Mouse (Mus musculus) CH12.LX (cell line): Measurements from ENCODE around the gene Lrrc10. TPM values are rescaled to one million over a fixed set of nuclear protein-coding genes. Genes with fewer than 3 reads are reported as not detected.

Experiments
- DNase-seq: peaks from one replicate; pipeline ENCODE4 v3.0.0-alpha.2; 2013; ENCODE audit errors: extremely low read depth
- H3K27ac ChIP-seq: 2 replicates; pipeline ENCODE4 v1.5.1; 2012; ENCODE audit warnings: low read depth, mild to moderate bottlenecking, control low read depth, moderate library complexity; ENCODE audit not compliant: insufficient read depth
- H3K27me3 ChIP-seq: replicated peaks from 2 replicates; pipeline ENCODE3; 2012; ENCODE audit warnings: inconsistent platforms
- H3K36me3 ChIP-seq, 2 experiments: replicated peaks in 1 of 2; 2 replicates each; pipeline versions ENCODE3 to v1.6.1; 2012; ENCODE audit warnings: inconsistent platforms in 1 of 2, low read length in 1 of 2, mild to moderate bottlenecking in 1 of 2, mixed read lengths in 1 of 2, moderate library complexity in 1 of 2; ENCODE audit not compliant: control insufficient read depth in 1 of 2, insufficient read depth in 1 of 2
- H3K4me1 ChIP-seq, 2 experiments: 2 replicates each; pipeline ENCODE4 v1.6.1; 2012; ENCODE audit warnings: inconsistent platforms in 1 of 2, moderate library complexity in 1 of 2; ENCODE audit not compliant: insufficient read depth in 2 of 2, control insufficient read depth in 1 of 2
- H3K4me2 ChIP-seq: 2 replicates; pipeline ENCODE4 v1.6.1; 2012; ENCODE audit warnings: low read depth, mild to moderate bottlenecking, control low read depth; ENCODE audit not compliant: poor library complexity, insufficient read depth, severe bottlenecking
- H3K4me3 ChIP-seq, 3 experiments: fragments of 150-350 bp in 1 of 3; sonication (generic) in 1 of 3; replicated peaks in 1 of 3; 2 replicates each; pipeline versions ENCODE3 to v1.5.1; 2011 to 2012; ENCODE audit warnings: low read depth in 2 of 3, low read length in 2 of 3, mild to moderate bottlenecking in 2 of 3, moderate library complexity in 2 of 3, control low read depth in 1 of 3, improper control_type of control experiment in 1 of 3, inconsistent platforms in 1 of 3, mixed read lengths in 1 of 3; ENCODE audit not compliant: poor library complexity in 1 of 3
- H3K79me2 ChIP-seq: replicated peaks from 2 replicates; pipeline ENCODE4 v1.6.1; 2012; ENCODE audit warnings: mild to moderate bottlenecking, moderate library complexity; ENCODE audit not compliant: control insufficient read depth, poor library complexity, insufficient read depth, severe bottlenecking; ENCODE audit errors: extremely low read depth
- H3K9ac ChIP-seq: 2 replicates; pipeline ENCODE4 v1.6.1; 2012; ENCODE audit warnings: low read depth, mild to moderate bottlenecking, control low read depth, moderate library complexity; ENCODE audit not compliant: insufficient read depth
- H3K9me3 ChIP-seq: replicated peaks from 2 replicates; pipeline ENCODE3; 2012; ENCODE audit warnings: low read length, inconsistent platforms, mixed read lengths
- BHLHE40 ChIP-seq: IDR thresholded peaks from 2 replicates; pipeline ENCODE4 v1.6.1; 2011; ENCODE audit warnings: mild to moderate bottlenecking, low read depth, low read length, improper control_type of control experiment
- CHD1 ChIP-seq: IDR thresholded peaks from 2 replicates; pipeline ENCODE4 v1.6.1; 2012; ENCODE audit warnings: low read depth, low read length, improper control_type of control experiment, inconsistent platforms
- E2F4 ChIP-seq: IDR thresholded peaks from 2 replicates; pipeline ENCODE4 v1.6.1; 2011; ENCODE audit warnings: low read depth, low read length, improper control_type of control experiment; ENCODE audit not compliant: insufficient replicate concordance
- ELF1 ChIP-seq: IDR thresholded peaks from 2 replicates; pipeline ENCODE4 v1.6.1; 2014; ENCODE audit warnings: low read depth, mild to moderate bottlenecking, inconsistent platforms, low read length, improper control_type of control experiment
- IRF4 ChIP-seq: IDR thresholded peaks from 2 replicates; pipeline ENCODE4 v1.6.1; 2014; ENCODE audit warnings: low read depth, mild to moderate bottlenecking, inconsistent platforms, low read length, improper control_type of control experiment
- JUN ChIP-seq: IDR thresholded peaks from 2 replicates; pipeline ENCODE4 v1.6.1; 2011; ENCODE audit warnings: low read depth, mild to moderate bottlenecking, low read length, improper control_type of control experiment, moderate library complexity; ENCODE audit not compliant: insufficient read depth
- JUND ChIP-seq: conservative IDR thresholded peaks from 2 replicates; pipeline ENCODE4 v1.6.1; 2011; ENCODE audit warnings: low read depth, low read length, improper control_type of control experiment
- KAT2A ChIP-seq: IDR thresholded peaks from 2 replicates; pipeline ENCODE4 v1.6.1; 2012; ENCODE audit warnings: low read length, improper control_type of control experiment, inconsistent platforms; ENCODE audit not compliant: insufficient replicate concordance
- MAFK ChIP-seq: IDR thresholded peaks from 2 replicates; pipeline ENCODE4 v1.6.1; 2011; ENCODE audit warnings: low read length, improper control_type of control experiment; ENCODE audit not compliant: insufficient replicate concordance
- MAX ChIP-seq: IDR thresholded peaks from 2 replicates; pipeline ENCODE4 v1.6.1; 2011; ENCODE audit warnings: low read length, improper control_type of control experiment
- MAZ ChIP-seq: IDR thresholded peaks from 2 replicates; pipeline ENCODE4 v1.6.1; 2012; ENCODE audit warnings: low read depth, mild to moderate bottlenecking, inconsistent platforms, low read length, improper control_type of control experiment, moderate library complexity
- MEF2A ChIP-seq: IDR thresholded peaks from 2 replicates; pipeline ENCODE4 v1.6.1; 2014; ENCODE audit warnings: low read depth, mild to moderate bottlenecking, inconsistent platforms, low read length, improper control_type of control experiment, borderline replicate concordance
- MXI1 ChIP-seq: IDR thresholded peaks from 2 replicates; pipeline ENCODE4 v1.6.1; 2011; ENCODE audit warnings: mild to moderate bottlenecking, low read depth, low read length, improper control_type of control experiment
- NRF1 ChIP-seq: IDR thresholded peaks from 2 replicates; pipeline ENCODE4 v1.6.1; 2014; ENCODE audit warnings: low read depth, mild to moderate bottlenecking, inconsistent platforms, low read length, improper control_type of control experiment, moderate library complexity
- PAX5 ChIP-seq: IDR thresholded peaks from 2 replicates; pipeline ENCODE4 v1.6.1; 2012; ENCODE audit warnings: low read length, inconsistent platforms, mixed read lengths
- POLR2AphosphoS2 ChIP-seq: IDR thresholded peaks from 2 replicates; pipeline ENCODE4 v1.6.1; 2011; ENCODE audit warnings: low read depth, low read length, improper control_type of control experiment
- RAD21 ChIP-seq: IDR thresholded peaks from 2 replicates; pipeline ENCODE4 v1.6.1; 2011; ENCODE audit warnings: low read depth, mild to moderate bottlenecking, low read length, improper control_type of control experiment, moderate library complexity
- RCOR1 ChIP-seq: conservative IDR thresholded peaks from 2 replicates; pipeline ENCODE4 v1.6.1; 2012; ENCODE audit warnings: low read depth, mild to moderate bottlenecking, inconsistent platforms, low read length, improper control_type of control experiment
- SMC3 ChIP-seq: IDR thresholded peaks from 2 replicates; pipeline ENCODE4 v1.6.1; 2011; ENCODE audit warnings: low read depth, low read length, improper control_type of control experiment
- TBP ChIP-seq: conservative IDR thresholded peaks from 2 replicates; pipeline ENCODE4 v1.6.1; 2011; ENCODE audit warnings: low read depth, low read length, improper control_type of control experiment
- TCF12 ChIP-seq: IDR thresholded peaks from 2 replicates; pipeline ENCODE4 v1.6.1; 2014; ENCODE audit warnings: low read depth, mild to moderate bottlenecking, inconsistent platforms, low read length, improper control_type of control experiment
- UBTF ChIP-seq: IDR thresholded peaks from 2 replicates; pipeline ENCODE4 v1.6.1; 2012; ENCODE audit warnings: low read depth, mild to moderate bottlenecking, inconsistent platforms, low read length, improper control_type of control experiment, moderate library complexity
- USF2 ChIP-seq: conservative IDR thresholded peaks from 2 replicates; pipeline ENCODE4 v1.6.1; 2011; ENCODE audit warnings: low read depth, low read length, improper control_type of control experiment
- ZKSCAN1 ChIP-seq: IDR thresholded peaks from 2 replicates; pipeline ENCODE4 v1.6.1; 2012; ENCODE audit warnings: low read depth, inconsistent platforms, low read length, improper control_type of control experiment, borderline replicate concordance
- ZMIZ1 ChIP-seq: IDR thresholded peaks from 2 replicates; pipeline ENCODE4 v1.6.1; 2012; ENCODE audit warnings: low read depth, mild to moderate bottlenecking, inconsistent platforms, low read length, improper control_type of control experiment
- ZNF384 ChIP-seq: IDR thresholded peaks from 2 replicates; pipeline ENCODE4 v1.6.1; 2012; ENCODE audit warnings: low read depth, low read length, improper control_type of control experiment, inconsistent platforms
- dilution Hi-C: fragments of 300-500 bp; cut with MboI; formaldehyde crosslinking; loops from 2 replicates; pipeline ENCODE4 v1.14.3; 2020; ENCODE audit warnings: low sequenced_read_pairs; ENCODE audit not compliant: extremely low pct_unique_long_range_greater_than_20kb, extremely low pct_ligation_motif_present
- in situ Hi-C: fragments of 300-500 bp; cut with MboI; formaldehyde crosslinking; loops from 3 replicates; pipeline ENCODE4 v1.14.3; 2019; ENCODE audit warnings: low sequenced_read_pairs, low pct_ligation_motif_present, low pct_unique_long_range_greater_than_20kb, mixed read lengths
- polyA plus RNA-seq: library from polyadenylated mRNA; unstranded; fragments of >175 nt; gene quantifications from 2 replicates; pipeline ENCODE4 v1.2.1, GENCODE M21; 2012; ENCODE audit warnings: low read depth; ENCODE audit not compliant: insufficient read length
- total RNA-seq, 2 experiments: library from RNA; depleted of rRNA; stranded (reverse); fragments of 300-350 nt in 1 of 2; fragments of >200 nt in 1 of 2; gene quantifications; 2 replicates each; pipeline ENCODE4 v1.2.3; 2012 to 2014

Gene Lrrc10
- total and polyA plus RNA-seq, 3 experiments = not detected

DNA sequence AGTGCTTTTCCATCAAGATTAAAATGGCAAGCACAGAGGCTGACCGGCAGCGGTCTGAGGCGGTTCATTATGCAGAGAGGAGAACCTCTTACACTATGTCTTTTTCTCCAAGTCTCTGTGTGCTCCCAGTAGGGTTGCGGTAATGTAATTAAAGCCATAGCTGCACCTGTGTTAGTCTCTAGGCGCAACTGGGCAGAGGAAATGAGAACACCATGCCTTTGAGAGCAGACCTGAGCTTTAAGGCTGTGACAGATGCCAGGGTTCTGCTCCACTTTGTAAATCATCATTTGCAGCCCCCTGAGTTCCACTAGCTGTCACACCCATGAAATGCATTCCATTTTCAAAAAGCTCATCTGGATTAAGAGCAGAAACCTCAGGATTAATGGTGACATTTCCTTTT is 40.4 kb upstream of the Lrrc10 start:
- Histone ChIP-seq H3K27ac (no peak overlapping the region), H3K79me2 (no peaks in the 10 kb centered on the region), H3K4me3 (no peak overlapping the region), H3K4me1 (no peaks in the 10 kb centered on the region), H3K36me3 (no peaks in the 10 kb centered on the region), H3K9ac (no peak overlapping the region), H3K9me3 (no peaks in the 10 kb centered on the region), H3K4me2 (no peak overlapping the region), H3K27me3 (no peaks in the 10 kb centered on the region)
- DNase-seq = no peak
- TF ChIP-seq ZMIZ1 (no peak), TBP (no peak), SMC3 (no peak), CHD1 (no peak), NRF1 (no peak), TCF12 (no peak), ZKSCAN1 (no peak), RCOR1 (no peak), JUN (no peak), MEF2A (no peak), POLR2AphosphoS2 (no peak), ZNF384 (no peak), IRF4 (no peak), PAX5 (no peak), MAX (no peak), KAT2A (no peak), ELF1 (no peak), BHLHE40 (no peak), E2F4 (no peak), MAFK (no peak)
- dilution Hi-C loops (no loop called here), in situ Hi-C loops (no loop called here)

DNA sequence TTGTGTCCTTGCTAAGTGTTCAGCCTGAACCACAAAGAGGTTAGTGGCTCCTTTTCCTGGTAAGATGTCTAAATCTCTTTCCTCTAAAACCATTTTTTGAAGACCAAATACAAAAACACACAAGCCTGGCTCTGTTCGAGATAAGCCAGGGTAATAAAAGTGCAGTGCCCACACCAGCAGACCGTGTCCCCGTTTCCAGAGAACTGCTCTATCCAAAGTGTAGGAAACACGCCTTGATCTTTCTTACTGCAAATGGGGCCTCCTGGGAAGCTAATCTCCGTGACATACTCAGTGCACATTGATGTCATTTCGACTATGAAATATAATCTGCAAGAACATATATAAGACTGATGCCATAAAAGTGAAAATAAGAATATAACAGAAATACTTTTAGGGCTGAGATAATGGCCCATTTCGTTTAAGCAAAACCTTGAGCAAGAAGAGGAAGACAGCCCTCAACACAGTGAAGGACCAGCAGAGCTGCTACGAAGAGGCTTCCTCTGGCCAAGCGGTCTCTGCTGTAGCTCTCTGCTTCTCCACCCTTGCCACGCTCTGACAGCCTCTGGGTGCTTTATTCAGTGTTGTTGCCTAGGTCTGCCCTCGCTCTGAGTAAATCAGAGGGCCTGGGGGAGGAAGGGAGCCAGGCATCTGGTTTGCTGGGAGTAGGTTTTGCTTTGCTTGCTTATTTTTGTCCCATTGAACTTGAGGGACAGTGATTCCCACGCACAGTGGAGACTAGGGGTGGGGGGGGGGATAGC is 39.3 kb upstream of the Lrrc10 start:
- H3K9ac ChIP-seq = no peak overlapping the region
- in situ Hi-C loops = no loop called here
- TF ChIP-seq BHLHE40 = no peak
- TF ChIP-seq JUN = no peak
- no peak for TF ChIP-seq MAX
- TF ChIP-seq SMC3 = no peak
- TF ChIP-seq RCOR1 = no peak
- no peak for TF ChIP-seq USF2
- TF ChIP-seq KAT2A = no peak
- TF ChIP-seq MXI1 = no peak
- no peak for TF ChIP-seq MAZ
- TF ChIP-seq CHD1 = no peak
- TF ChIP-seq UBTF = no peak
- TF ChIP-seq NRF1 = no peak
- TF ChIP-seq IRF4 = no peak
- no peak for TF ChIP-seq RAD21
- no peak for TF ChIP-seq PAX5
- TF ChIP-seq JUND = no peak

More for the DNA sequence above, 39.3 kb upstream of the Lrrc10 start:
- no peak overlapping the region for H3K27ac ChIP-seq
- dilution Hi-C loops = no loop called here
- H3K36me3 ChIP-seq = no peaks in the 10 kb centered on the region
- no peak for DNase-seq
- H3K4me3 ChIP-seq = no peak overlapping the region
- no peaks in the 10 kb centered on the region for H3K9me3 ChIP-seq
- H3K79me2 ChIP-seq = no peaks in the 10 kb centered on the region
- H3K4me2 ChIP-seq = no peak overlapping the region
- H3K27me3 ChIP-seq = no peaks in the 10 kb centered on the region
- no peaks in the 10 kb centered on the region for H3K4me1 ChIP-seq
